Mouse (Mus musculus): ENCODE measurements around the gene Rnf217.
A peak's percentile ranks its signal among the peaks of the same experiment; 100 is the strongest.

DNA sequence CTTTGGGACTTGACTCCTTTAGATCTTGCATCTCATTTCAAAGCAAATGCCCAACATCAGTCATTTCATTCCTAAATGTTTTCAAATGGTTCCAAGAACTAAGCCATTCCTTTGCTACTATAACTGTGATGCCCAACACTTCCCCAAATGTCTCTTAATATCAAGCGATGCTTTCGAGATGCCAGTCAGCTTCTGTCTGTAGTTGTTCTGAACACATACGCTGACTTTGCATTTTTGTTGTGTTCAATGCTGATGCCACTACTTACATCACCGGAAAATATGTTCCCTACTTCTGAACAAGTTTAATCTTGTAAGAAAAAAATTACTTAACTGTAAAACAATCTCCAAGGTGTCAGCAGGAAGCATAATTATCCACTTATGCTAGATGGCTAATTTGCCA is 68.5 kb downstream of the Rnf217 start:
- no peak for TF ChIP-seq E2F4 (IDR thresholded peaks at IDR 0.05; ENCODE audit: insufficient replicate concordance, low read depth, low read length)
- no peak for TF ChIP-seq EP300 (IDR thresholded peaks at IDR 0.05; ENCODE audit: low read length)
- TF ChIP-seq NELFE (IDR thresholded peaks at IDR 0.05; ENCODE audit: low read depth, low read length) = no peak
- no peak for TF ChIP-seq MXI1 (IDR thresholded peaks at IDR 0.05; ENCODE audit: low read depth, low read length)
- no peak for TF ChIP-seq MEF2A (IDR thresholded peaks at IDR 0.05; ENCODE audit: borderline replicate concordance, low read depth, low read length)
- TF ChIP-seq CTCF (conservative IDR thresholded peaks at IDR 0.05 in 1 of 2, IDR thresholded peaks at IDR 0.05 in 1 of 2; ENCODE audit: low read depth in 2 of 2, low read length in 2 of 2) = no peak
- 0 out of 2 replicates have a peak, but pooled peaks have one; percentile 42 for TF ChIP-seq MAFK (IDR thresholded peaks at IDR 0.05; ENCODE audit: insufficient replicate concordance, low read length)
- TF ChIP-seq ZC3H11A (IDR thresholded peaks at IDR 0.05; ENCODE audit: low read depth, low read length) = no peak
- TF ChIP-seq ZMIZ1 (IDR thresholded peaks at IDR 0.05; ENCODE audit: low read depth, low read length) = no peak
- no peak for TF ChIP-seq JUND (conservative IDR thresholded peaks at IDR 0.05; ENCODE audit: low read depth, low read length)
- TF ChIP-seq MYC (IDR thresholded peaks at IDR 0.05; ENCODE audit: low read depth, low read length) = no peak
- TF ChIP-seq NRF1 (IDR thresholded peaks at IDR 0.05; ENCODE audit: low read depth, low read length) = no peak
